Mouse (Mus musculus) heart, postnatal 14 days (tissue): Measurements from ENCODE around the gene Meis2. TPM values are rescaled to one million over a fixed set of nuclear protein-coding genes. Genes with fewer than 3 reads are reported as not detected.

Experiments
- DNase-seq, 2 experiments: peaks; one replicate each; pipeline ENCODE4 v3.0.0; 2021 to 2022
- intact Hi-C: fragments of 180-260 bp; cut with DNase I; formaldehyde crosslinking; loops from one replicate; pipeline ENCODE4 v1.15.1; 2025
- total RNA-seq, 2 experiments: library from RNA; stranded (reverse); gene quantifications; 2 replicates each; pipeline ENCODE4 v1.2.3; 2021

The Meis2 gene
- total RNA-seq, 2 experiments from 2014 or later, result 19.9 to 21.3 TPM

DNA sequence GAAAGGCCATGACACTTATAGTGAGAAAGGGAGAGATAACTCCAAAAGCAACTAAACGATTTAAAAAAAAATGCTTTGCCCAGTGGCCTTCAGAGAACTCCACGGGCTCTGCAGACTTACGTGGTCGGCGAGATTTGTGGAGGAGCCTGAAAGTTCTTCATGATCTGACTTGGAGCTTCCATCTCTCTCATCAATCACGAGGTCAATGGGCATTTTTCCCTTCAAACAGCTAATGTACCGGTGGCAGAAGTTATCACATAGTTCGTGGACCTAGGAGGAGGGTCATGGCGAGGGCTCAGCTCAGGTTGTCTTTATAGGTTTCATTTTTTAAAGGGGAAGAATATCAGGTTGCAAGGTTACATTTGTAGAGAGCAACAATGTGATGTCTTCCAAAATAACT lies 7.1 kb downstream of the Meis2 start:
- DNase-seq, result no peak

DNA sequence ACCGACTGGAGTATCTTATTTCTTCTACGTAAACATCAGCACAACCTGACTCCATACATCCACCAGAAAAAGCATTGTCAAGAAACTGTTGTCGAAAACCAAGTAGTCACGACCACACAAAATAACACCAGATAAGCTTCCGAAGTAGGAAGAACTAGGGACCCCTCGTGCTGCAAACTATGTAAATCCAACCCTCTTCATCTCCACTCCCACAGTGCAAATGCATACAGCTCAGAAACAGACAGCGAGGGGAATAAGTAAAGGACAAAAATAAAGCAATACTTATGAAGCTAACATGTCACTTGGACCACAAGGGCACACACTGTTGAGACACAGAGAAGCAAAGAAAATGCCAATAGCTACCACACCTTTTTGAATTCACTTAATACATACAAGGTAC lies 8.8 kb downstream of the Meis2 start:
- intact Hi-C loops, result no loop called here
- no peak for DNase-seq

More for the DNA sequence above, 7.1 kb downstream of the Meis2 start:
- intact Hi-C loops, result no loop called here

DNA sequence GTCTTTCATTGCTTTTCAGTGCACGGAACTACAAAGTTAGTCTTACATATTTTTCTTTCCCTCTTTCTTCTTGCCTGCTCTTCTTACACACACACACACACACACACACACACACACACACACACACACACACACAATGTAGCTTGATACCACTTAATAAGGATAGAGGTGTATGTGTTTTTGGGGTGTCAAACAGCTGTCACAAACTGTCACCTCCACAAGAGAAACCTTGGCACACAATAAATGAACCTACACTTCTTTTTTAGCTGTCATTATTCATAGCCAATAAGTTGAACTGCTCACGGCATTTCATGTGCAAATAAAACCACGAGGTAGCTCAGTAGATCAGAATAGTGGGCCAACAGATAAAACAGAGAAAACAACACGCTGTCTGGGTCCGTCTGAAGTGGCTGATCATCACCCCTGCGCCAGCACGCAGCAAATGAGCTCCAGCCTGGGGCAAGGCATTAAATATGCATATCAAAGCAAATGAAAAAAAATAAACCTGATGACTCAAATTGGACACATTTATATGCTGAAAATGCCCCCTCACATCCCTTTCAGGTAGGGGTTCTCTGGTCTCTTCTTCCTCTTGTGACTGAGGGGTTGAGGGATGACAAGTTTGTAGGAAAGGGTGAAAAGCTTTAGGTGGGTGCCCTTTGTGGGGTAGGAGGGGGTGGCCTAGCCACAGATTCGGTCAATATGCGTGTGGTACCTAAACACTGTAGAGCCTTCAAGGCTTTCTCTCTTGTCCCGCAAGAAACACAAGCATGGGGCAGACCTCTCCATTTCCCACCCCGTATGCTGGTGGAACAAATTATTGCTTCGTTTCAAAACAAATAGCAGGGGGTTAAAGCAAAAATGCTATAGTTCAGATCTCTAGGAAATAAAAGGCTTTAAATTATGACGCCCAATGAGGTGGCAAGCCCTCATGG lies 9.7 kb downstream of the Meis2 start:
- intact Hi-C loops, result no loop called here
- DNase-seq, result no peak

DNA sequence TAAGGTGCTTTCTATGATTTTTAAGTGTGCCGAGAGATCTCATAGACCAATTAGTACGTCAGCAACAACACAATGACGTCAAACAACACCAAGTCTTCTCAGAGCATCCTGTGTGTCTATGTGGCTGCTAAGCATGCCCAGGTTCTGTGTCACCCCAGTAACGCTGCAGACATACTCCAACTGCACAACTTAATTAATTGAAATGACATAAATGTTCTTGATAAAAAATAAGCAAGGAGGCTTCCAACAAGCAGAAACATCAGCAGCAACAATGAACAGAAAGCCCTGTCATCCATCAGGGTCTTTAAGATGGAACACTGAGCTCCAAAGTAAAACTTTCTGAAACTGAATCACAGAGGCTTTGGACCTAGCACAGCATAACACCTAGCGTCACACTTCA lies 11.7 kb downstream of the Meis2 start:
- DNase-seq, result no peak
- intact Hi-C loops, result no loop called here

DNA sequence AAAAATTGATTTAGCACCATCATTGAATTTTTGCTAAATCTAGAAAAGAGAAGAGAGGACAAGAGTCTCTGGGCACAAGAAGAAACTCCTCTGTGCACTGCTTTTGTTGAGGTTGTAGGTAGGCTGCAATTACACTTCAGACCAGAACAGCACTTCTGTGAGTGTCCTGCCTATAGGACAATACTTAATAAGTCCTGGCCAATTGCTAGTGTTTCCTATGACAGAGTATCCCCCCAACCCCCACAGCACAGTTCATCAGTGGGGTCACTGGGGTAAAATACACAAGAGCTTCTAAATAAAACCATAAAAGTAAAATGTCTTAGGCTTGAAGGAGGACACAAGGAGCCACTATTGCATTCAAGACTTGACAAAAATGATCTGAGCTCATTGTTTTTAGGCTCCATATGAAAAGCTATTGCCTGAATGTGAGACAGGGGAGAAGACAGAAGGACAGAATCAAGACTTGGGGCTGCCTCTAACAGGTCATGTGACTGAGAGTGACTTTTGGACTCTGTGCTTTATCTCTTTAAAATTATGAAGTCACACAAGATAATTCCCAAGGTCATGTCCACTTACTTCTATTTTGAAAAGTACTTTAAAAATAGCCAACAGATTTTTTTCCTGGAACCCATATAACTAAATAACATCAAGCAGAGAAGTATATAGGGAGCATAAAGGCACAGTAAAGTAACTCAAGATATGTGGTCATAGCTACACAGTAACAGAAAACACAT lies 12.8 kb downstream of the Meis2 start:
- no peak for DNase-seq
- intact Hi-C loops, result no loop called here

DNA sequence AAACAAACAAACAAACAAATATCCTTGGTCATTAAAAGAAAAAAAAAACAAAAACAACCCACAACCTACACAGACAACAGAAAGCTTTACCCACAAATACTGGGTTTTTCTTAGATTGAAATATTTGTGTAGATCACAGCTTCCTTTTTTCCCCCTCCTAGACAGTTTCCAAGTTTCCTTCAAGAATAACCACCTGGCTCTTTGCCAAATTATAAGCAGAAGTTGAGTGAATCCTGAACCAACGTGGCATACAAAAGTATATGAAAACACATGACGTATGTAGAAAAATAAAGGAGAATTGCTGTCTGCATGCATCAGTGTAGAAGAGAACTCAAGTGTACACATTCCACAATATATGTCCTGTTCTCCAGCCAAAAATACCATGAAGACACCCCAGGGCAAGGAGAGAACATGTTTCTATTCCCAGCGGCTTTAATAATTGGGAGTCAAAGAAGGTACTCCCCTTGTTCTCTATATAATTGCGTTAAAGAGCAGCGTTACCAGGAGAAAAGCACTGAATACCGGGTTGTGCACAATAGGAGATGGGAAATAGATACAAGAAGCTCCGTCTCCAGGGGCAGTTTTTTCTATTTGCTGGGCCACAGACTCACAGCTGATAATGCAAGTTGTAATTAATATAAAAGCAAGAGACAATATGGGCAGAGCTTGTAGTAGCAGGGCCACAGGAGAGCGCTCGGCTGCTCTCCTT lies 13.6 kb downstream of the Meis2 start:
- intact Hi-C loops, result no loop called here
- no peak for DNase-seq

DNA sequence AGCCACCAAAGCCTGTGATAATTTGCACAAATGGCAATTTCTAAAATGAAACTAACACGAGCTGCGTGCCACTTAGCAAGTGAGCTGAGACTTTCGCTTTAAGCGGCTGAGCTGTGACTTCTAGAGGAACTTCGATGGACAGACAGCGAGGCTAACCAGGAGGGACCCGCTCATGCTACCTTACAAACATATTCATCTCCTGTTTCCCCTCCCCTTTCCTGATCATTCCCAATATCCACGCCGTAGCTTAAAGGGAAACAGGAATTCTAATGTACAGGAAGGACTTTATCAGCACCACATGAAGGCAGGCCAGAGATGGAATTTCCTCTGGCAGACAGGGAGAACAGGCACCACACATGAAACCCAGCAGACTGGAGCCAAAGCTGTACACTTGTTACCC lies 15.9 kb downstream of the Meis2 start:
- peak in 1 of 2 experiments; percentile 40 for DNase-seq

DNA sequence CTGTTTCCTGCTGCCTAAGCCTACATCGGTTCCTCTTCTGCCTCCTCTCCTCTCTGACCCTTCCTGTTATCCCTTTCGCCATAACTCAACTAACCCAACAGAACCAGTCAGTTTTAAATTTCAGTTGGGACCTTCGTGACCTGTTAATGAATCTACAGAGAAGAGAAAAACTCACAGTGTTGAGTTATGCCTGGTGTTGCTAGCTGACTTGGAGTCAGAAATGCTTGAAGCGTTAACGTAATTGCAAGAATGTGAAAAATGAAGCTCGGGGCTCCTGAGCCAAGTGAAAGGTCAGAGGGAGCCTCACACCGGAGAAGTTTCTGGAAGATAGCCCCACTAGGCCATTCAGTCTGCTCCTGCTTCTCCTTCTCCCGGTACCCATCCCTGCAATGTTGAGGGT lies 18.3 kb downstream of the Meis2 start:
- intact Hi-C loops, result loop anchor here (10.0 kb wide), 1 partner anchor 337 kb away; no protein-coding TSS in a partner anchor
- no peak for DNase-seq

More for the DNA sequence above, 15.9 kb downstream of the Meis2 start:
- intact Hi-C loops, result loop anchor here (2.0 to 10.0 kb wide), 2 partner anchors 13 to 335 kb away; no protein-coding TSS in a partner anchor

DNA sequence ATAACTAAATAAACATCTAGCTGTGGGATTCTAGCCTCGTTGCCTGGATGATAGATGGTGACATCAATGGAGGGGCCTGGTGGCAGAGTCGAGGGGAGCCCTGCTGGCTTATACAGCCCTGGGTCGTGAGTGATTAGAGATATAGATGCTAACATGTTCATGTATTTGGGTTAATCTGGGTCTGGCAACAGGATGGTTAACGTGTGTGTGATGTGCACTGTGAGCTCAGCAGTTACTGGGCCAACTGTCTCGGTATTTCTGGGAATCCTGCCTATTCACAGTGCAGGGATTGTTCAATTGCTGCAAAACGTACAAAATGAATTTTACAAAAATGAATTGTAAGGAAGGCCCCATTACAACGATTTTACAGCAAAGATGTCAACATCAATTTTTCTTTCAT lies 20.6 kb downstream of the Meis2 start:
- intact Hi-C loops, result loop anchor here (10.0 kb wide), 1 partner anchor 340 kb away; no protein-coding TSS in a partner anchor
- DNase-seq, result no peak

DNA sequence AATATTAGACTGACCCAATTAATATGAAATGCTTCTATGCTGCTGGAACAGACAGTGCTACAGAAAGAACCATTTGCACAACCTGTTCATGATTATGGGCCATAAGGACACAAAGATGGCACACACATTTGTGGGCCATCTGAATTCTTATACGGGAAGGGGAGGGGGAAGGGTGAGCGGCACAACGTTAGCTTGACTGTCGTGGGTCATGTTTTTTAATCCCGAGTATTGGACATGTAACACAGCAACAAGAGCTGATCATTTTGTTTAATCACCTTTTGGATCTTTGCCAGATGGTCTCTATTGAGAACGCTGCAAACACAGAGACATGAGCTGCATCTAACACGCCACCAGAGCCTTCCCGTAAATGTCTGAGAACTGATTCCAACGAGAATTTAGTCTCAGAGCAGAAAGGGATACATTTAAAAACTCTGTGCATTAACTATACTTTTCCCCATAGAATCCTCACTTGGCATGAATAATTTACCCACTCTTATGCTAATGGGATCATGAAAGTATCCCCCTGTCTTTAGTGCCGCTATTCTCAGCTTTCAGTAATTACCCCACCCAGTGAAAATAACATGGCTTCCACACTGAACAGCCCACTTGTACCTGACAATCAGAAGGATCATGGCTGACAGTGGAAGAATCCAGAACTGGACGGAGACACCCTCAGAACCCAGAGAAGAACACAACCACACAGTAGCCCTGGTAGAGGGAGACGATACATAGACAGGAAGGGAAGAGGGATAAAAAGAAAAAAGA lies 22.5 kb downstream of the Meis2 start:
- DNase-seq, result no peak
- intact Hi-C loops, result loop anchor here (10.0 kb wide), 1 partner anchor 342 kb away; no protein-coding TSS in a partner anchor

DNA sequence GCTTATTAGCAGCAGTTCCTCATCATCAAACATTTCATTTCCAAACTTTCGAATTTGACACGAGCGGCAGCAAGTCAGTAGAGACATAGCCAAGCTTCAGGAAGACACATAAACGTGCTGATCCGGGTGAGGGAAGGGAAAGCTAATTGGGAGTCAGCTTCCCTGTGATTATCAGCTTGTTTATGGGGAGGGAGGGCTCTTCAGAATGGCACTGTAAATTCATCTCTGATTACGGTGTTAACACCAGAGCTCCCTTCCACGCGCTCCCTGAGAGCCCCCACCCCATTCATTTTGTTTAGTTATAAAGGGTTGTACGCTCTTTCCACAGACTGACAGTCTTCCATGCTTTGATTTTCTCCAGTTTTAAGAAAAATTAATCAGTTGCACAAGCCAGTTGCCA lies 23.2 kb downstream of the Meis2 start:
- no peak for DNase-seq
- intact Hi-C loops, result loop anchor here (10.0 kb wide), 1 partner anchor 342 kb away; no protein-coding TSS in a partner anchor

DNA sequence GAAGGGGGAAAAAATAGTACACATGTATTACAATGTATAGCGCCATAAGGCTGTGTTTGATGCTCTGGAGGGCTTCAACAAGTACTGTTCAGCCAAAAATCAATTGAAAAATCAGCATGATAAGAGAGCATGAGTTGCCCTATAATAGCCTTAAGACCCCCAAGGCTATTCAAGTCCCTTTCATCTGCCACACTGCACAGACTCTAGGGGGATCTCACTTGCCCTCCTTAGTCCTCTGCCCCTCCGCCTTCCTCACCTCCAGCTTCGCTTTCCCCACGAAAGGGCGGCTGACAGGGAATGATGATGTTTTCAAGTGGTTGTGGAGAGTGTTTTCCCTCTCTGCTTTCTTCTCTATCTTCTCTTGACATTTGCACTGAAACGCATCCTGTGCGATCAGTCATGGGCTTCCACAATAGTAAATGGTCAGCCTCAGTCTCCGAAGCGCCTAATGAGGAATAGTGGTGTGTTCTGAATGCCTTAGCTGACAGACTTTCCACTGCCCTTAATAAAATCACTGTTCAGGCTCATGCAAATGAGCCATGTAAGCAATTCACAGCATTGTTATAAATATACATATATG lies 23.9 kb downstream of the Meis2 start:
- intact Hi-C loops, result loop anchor here (10.0 kb wide), 1 partner anchor 343 kb away; no protein-coding TSS in a partner anchor
- DNase-seq, result no peak

DNA sequence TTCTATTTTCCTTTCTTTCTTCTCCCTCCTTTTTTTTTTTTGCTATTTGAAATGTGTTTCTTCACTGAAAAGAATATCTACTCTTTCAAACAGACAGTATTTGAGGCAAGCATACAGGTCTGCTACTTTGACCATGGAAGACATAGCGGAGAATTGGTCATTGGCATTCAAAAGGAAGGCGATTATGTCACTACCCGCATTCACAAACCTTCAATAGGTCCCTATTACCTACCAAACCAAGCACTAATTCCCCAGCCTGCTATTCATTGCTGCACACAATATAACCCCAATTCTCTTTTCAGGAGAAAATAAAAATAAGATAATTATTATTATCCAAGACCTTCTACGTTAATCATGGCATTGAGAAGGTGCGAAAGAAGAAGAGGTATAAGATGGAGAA lies 30.3 kb downstream of the Meis2 start:
- intact Hi-C loops, result no loop called here

DNA sequence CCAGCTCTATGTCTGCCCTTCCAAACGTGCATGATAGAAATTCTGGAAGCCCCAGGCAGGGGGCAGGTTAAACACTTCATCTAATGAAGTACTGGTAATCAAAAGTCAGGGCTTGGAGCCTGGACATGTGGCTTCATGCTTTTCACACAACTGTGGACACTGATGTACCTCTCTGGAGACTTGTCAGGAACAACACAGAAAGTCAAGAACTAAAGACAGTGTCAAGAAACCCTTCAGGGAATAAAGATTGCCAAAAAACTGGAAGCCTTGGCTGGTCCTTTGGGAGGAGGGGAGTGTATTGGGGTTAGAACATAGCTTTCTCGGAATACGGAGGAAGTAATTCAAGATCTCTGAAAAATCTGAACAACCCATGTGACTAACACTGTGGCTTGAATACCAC lies 37.5 kb downstream of the Meis2 start:
- DNase-seq, result no peak
- intact Hi-C loops, result no loop called here

More for the DNA sequence above, 30.3 kb downstream of the Meis2 start:
- DNase-seq, result no peak

DNA sequence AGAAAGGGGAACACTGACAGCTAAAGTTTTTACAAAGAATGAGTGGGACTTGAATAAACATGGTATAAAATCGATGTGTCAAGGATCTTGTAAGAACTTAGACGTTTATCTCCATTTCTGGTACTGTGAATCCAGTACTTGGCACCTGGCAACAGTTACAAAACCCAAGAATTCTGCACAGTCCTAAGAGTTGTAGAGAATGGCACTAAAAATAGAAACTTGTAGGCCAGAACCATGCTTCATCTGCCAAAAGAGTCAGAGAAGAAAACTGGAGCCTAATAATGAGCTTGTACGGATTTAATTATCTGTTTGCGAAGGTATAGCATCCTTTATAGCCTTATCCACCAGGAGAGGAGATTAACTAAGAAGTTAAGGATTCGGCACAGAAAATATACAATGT lies 42.8 kb downstream of the Meis2 start:
- no peak for DNase-seq
- intact Hi-C loops, result no loop called here

DNA sequence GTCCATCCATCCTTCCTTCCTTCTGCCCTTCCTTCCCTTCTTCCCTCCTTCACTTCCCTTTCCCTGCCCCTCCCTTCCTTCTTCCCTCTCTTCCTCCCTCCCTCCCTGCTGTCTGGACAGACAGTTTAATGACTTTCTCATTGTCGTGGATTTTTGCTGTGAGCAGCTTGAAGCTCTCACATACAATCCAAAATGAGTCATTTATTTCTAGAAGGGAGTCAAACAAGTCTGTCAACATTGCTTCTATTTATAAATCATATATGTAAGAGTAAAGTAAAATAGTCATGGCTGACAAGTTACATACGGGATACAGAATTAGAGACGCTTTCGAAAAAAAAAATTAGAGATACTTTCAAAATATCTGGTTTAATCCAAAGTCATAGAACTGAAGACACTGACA lies 43.7 kb downstream of the Meis2 start:
- no peak for DNase-seq
- intact Hi-C loops, result no loop called here

DNA sequence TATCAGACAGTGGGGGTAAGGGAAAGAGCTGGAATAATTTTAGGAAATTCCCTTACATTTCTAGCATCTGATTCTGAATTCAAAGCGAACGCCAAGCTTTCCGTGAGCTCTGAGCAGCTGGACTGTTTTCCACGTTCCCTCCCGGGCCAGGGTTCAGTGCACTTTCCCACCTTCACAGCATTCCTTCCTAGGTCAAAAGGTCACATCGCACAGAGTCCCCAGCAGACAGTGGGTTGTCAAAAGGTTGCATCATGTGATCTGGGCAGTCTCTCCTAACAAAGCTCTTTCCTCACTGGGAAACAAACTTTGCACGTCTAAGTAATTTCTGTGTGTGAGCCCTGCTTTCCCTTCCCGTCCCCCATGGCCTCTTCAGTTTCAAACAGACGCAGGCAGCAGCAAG lies 44.6 kb downstream of the Meis2 start:
- intact Hi-C loops, result no loop called here
- DNase-seq, result no peak

DNA sequence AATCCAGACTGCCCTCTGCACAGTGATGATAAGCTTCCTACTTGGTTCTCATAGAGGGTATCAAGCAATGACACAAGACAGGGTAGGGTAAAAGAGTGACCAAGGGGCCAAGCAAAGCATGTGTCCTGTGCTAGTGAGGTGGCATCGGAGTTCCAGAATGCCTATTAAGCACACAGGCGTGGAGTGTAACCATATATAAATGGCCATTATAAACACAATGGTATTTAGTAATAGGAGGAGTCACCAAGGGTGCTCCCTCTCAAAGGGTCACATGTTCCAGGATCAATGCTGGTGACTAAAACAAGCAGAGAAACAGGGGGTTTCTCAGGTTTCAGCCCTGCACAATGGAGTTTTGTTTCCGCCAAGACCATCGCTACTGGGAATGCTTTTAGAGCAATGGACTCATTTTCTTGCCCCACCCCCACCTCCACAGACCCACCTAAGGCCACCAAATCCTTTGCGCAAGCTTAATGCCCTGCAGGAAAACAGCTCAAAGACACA lies 45.1 kb downstream of the Meis2 start:
- DNase-seq, result no peak
- intact Hi-C loops, result no loop called here

DNA sequence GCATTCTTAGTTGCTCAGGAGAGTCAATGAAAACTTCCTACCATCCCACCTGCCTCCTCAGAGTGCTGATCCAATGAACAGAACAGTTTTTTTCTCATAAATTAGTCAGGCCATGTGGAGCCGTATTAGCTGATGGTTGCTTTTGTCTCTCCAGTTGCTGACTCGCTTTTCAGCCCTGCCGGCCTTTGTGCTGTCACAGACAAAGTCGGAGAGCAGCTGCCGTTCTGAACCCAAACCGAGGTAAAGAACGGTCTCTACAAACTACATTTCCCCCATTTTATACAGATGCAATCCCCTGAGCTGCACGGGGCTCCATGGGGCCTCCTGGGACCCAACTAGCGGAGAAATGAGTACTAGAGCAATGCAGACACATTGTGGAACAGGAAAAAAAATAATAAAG lies 45.7 kb downstream of the Meis2 start:
- no peak for DNase-seq
- intact Hi-C loops, result no loop called here

DNA sequence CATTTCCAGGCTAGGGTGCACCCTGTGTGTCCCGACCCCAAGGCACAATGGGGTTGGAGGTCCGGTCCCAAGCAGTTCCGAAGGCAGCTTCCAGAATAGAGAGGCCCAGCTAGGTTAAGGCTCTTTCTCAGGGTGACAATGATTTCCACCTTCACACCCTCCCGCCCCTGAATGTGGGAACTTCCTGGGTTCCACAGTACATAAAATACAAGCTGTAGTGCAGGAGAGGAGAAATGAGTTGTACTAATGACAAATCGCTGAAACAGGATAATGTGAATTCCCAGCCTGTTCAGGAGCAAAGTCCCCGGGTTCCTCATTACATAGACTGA lies 46.2 kb downstream of the Meis2 start:
- no peak for DNase-seq
- intact Hi-C loops, result no loop called here
